Mouse (Mus musculus): ENCODE measurements around the gene Wasf2.
A peak's percentile ranks its signal among the peaks of the same experiment; 100 is the strongest.

Gene Wasf2

DNA sequence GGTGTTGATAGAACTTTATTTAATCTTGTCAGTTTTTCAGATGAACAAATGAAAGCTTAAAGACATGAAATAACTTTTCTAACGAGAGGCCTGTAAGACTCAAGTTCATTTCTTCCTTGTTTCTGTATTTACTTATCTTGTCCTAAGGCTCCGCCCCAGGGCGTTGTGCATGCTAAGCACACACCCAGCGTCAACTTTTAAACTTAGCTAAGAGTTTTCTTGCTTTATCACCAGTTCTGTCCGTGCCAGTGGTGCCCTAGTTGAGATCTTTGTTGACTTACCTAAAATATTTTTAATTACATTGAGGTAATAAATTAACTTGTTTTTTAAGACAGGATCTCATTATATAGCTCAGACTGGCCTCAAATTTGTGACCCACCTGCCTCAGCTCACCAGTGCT, 48.0 kb downstream of the Wasf2 start:
- DNase-seq: no peak

GRCm38 (mm10) chr4:133179258-133179657, 49.0 kb downstream of the Wasf2 start:
- no peak for DNase-seq

DNA sequence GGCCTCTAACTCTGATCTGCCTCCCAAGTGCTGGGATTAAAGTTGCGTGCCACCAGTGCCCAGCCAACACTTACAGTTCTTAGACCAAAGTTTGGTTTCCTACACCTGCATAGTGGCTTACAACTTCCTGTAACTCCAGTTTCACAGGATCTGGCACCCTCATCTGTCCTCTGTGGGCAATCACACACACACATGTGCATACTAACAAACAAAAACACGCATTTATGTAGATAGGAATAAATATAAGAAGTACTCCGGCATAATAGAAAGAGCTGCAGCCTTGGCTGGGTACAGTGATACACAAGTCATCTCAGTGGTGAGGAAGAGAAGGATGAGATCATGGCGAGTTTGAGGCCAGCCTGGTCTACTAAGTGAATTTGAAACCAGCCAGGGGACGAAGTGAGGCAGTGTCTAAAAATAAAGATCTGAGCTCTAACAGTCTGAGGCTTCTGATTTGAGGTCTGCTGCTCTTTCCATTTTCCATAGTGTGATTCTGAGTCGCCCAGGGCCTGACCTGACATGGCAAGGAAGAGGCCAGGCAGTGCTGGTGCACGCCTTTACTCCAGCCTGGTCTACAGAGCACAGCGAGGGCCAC, 52.2 kb downstream of the Wasf2 start:
- no peak for DNase-seq

GRCm38 (mm10) chr4:133184031-133184897, 54.0 kb downstream of the Wasf2 start:
- DNase-seq: no peak

DNA sequence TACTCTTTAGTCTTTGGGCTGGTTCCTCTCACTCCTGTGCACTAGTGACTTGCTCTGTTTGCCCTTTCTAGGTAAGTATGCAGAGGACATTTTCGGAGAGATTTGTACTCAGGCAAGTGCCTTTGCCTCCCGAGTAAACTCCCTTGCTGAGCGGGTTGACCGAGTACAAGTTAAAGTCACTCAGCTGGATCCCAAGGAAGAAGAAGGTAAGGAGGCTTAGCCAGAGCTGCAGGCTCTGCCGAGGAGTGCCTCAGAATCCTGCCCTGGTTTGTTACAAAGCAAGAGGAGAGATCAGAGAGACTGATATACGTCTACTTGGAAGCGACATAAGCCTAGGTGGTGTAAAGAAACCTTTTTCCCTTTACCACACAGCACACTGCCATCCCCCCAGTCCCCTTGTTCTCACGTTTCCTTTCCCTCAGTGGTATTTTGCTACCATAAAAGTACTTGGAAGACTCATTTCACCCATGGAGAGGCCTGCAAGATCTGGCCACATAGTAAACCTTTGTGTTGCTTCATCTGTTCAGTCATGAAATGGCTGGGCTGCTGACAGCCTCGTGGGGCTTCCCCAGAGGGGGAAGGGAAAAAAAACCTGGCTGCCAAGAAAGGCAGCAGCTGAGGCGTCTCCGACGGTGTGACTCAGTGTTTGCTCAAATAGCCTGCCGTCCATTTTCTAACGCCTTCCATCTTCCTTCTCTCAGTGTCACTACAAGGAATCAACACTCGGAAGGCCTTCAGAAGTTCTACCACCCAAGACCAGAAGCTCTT, 54.8 kb downstream of the Wasf2 start:
- DNase-seq: peak in 1 of 2 experiments; percentile 27

GRCm38 (mm10) chr4:133185893-133186292, 55.6 kb downstream of the Wasf2 start:
- DNase-seq: no peak

- DNase-seq: no peak
Measured at GRCm38 (mm10) chr4:133186856-133187255, 56.6 kb downstream of the Wasf2 start.

GRCm38 (mm10) chr4:133189396-133189795, 59.1 kb downstream of the Wasf2 start:
- DNase-seq: peak in 1 of 2 experiments; percentile 37

- no peak for DNase-seq
Measured at GRCm38 (mm10) chr4:133194482-133194881, 64.2 kb downstream of the Wasf2 start.

DNA sequence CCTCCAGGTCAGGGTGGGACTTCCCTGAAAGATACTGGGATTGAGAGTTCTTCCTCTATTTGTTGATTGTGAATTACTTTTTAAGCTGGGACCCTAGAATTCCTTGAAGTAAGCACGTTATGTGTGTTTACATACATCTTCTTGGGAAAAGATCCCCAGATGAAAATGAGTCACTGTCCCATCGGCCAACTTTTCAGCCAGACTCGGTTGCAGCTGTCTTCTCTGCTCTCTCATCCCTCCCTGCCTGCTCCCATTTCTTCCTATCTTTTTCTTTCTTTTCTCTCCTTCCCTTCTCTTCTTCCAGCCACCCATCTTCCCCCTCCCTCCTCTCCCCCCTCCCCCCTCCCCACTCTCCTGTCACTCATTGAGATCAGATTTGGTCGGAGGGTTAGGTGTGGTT, 64.7 kb downstream of the Wasf2 start:
- DNase-seq: no peak

GRCm38 (mm10) chr4:133196136-133196535, 65.8 kb downstream of the Wasf2 start:
- no peak for DNase-seq

DNA sequence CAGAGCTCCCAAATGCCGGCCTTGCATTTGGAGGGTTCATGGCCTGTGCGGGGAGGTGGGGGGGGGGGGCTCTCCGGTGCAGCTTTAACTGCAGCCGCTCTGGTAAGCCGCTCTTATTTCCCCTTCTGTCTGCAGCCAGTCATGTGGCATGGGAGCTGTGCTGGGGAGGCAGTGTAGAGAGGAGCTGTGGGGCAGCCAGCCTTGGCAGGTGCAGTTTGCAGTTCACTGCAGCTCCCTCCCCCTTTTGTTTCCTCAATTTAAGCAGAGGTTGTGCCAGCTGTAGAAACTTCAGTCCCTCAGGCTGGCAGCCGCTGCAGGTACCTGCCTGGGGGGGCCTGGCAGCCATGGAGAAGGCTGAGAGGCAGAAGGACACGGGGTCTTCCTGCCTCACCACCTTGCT, 66.5 kb downstream of the Wasf2 start:
- DNase-seq: peak in 1 of 2 experiments; percentile 28

DNA sequence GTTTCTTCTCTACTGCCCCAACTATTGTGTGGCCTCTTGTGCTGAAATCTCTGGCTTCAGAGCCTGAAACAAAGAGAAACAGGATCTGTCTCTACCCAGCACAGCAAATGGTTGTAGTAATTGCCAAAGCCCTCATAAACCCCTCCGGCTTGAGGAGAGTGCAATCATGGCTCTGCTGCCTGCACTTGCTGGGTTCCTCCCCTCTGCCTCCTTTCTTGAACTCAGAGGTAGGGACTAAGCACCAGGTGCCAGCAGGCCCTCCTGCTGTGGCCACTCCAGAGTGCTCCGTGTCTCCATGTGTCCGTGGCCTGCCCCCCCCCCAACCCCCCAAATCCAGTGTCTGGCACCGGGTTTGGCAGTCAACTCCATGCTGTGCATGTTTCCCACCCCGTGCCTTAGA, 67.0 kb downstream of the Wasf2 start:
- no peak for DNase-seq

- peak; percentile 78 to 80 for DNase-seq
Measured at GRCm38 (mm10) chr4:133197801-133198286, 67.5 kb downstream of the Wasf2 start.

GRCm38 (mm10) chr4:133198337-133199180, 68.3 kb downstream of the Wasf2 start:
- peak in 1 of 2 experiments; percentile 35 for DNase-seq

DNA sequence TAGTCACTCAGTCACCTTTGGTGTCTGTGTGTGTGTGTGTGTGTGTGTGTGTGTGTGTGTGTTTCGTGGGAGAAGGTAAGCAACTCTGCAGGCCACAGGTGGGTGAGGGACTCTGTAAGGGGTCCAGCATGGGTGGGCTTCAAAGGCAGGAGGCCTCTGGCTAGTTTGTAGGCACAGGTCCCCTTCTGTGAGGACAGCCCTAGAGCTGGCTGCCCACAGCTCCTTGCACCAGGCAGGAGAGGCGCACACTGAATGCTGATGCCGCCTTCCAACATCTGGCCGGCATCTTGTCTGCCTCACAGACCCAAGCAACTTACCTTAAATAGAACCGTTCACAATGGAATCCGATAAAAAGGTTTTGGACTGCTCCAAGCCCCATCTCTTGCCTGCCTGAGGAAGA, 69.4 kb downstream of the Wasf2 start:
- DNase-seq: no peak

DNA sequence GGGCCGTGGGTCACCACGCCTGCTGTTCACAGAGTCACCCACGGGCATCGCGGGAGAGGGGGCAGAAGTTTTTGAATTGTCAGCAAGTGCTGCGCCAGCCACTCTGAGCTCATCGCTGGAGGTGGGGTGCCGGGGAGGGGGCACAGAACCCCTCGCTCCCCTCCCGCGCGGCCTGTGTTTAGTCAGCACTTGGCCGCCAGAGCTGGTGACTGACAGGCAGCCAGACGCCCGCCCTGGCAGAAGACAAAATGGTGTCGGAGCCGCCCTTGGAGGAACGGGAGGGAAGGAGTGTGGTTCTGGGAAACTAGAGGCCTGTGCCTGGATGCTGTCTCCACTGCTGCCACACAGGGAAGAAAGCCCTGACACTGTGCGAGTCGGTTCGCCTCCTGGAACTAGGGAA, 70.0 kb downstream of the Wasf2 start:
- DNase-seq: peak in 1 of 2 experiments; percentile 41

DNA sequence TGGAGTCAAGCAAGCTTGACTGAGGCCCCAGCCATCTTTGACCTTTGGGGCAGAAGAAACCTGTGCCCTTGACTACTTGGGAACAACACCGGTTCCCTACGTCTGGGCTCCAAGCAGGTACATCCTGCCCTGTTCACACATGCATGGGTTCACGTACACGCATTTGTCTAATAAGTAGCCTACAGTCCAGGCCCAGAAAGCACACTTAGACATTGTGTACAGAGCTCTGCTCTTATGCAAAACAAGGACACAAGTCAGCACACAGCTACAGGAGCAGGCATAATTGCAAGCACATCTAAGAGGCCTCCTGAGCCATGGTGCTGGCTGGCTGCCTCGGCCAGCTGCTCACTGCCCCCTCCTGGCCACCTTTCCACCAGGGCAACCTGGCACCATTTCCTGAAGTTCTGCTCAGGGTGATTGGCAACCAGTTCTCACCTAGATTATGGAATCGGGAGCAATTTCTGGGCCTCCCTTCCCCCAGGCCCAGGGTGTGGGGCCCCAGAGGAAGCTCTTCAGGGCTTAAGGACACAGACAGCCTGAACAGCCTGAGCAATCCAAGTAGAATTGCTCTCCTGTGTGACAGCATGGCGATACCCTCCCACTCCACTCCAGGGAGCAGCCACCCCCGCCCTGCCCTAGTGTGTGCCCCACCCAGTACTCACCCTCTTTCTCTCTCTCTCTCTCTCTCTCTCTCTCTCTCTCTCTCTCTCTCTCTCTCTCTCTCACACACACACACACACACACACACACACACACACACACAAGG, 70.9 kb downstream of the Wasf2 start:
- DNase-seq: peak; percentile 85 to 89

- DNase-seq: no peak
Measured at GRCm38 (mm10) chr4:133202254-133202653, 71.9 kb downstream of the Wasf2 start.

DNA sequence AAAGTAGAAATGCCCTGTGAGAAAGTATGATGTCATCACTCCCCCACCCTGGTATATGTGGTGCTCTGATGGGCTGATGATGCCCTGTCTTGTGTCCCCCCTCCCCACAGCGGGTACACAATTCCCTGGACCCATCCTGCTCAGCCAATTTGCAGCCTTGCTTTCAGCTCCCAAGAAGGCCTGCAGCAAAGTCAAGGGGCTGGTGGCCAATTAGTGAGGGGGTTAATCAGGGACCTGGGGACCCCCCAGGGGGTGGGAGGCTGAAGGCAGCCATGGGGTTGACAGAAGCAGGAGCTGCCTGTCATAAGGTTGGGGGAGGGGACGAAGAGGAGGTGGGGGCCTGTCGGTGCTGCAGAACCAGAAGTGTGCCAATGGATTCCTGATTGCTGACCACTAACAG, 73.3 kb downstream of the Wasf2 start:
- no peak for DNase-seq

DNA sequence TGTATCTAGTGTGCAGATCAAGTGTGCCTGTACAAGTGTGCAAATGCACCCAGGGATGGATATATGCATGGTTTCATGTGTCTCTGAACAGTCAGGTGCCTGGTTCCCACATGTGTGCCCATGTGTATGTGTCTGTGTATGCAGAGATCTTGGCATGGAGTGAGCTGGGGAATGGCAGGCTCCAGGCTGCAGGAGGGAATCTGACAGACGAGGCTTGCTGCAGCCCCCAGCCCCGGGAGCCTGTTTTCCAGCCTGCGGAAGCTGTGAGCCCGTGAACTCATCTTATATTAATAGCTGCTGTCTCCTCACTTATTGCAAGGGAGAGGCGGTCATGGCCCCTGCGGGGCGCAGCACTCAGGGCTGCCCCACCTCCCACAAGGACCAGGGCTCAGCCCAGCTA, 74.1 kb downstream of the Wasf2 start:
- no peak for DNase-seq

DNA sequence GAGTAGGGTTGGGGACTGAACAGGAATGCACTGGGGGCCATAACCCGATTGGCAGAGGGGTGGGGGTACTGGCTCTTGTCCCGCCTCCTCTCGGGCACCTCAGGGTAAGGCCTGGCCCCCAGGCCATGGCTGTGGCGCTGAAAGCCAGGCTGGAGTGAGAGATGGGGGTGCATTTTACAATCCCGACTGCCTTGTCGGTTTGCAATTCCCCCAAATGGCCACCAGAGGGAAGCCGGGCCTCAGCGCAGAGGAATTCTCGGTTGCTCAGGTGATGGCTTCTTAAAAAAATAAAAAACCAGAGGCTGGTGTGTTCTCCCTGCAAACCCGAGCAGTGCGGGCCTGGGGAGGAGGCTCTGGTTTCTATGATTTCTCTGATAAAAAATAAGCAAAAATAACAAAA, 79.1 kb downstream of the Wasf2 start:
- DNase-seq: peak in 1 of 2 experiments; percentile 57

Measured in kidney, adult 8-10 months (tissue).